Mouse (Mus musculus) layer of hippocampus, postnatal 25 days (tissue): ENCODE data around the gene Strap. TPM values are rescaled to one million over a fixed set of nuclear protein-coding genes. Genes with fewer than 3 reads are reported as not detected.

Source experiments
- DNase-seq, 2 experiments: peaks; one replicate each; pipeline ENCODE4 v3.0.0; 2022; ENCODE audit warnings: mixed read lengths in 2 of 2, low spot score in 1 of 2; ENCODE audit errors: extremely low spot score in 1 of 2
- total RNA-seq, 2 experiments: library from RNA; stranded (reverse); gene quantifications; 2 replicates each; pipeline ENCODE4 v1.2.3; 2021

Strap gene
- total RNA-seq, 2 experiments from 2014 or later, result 118 to 131 TPM

DNA sequence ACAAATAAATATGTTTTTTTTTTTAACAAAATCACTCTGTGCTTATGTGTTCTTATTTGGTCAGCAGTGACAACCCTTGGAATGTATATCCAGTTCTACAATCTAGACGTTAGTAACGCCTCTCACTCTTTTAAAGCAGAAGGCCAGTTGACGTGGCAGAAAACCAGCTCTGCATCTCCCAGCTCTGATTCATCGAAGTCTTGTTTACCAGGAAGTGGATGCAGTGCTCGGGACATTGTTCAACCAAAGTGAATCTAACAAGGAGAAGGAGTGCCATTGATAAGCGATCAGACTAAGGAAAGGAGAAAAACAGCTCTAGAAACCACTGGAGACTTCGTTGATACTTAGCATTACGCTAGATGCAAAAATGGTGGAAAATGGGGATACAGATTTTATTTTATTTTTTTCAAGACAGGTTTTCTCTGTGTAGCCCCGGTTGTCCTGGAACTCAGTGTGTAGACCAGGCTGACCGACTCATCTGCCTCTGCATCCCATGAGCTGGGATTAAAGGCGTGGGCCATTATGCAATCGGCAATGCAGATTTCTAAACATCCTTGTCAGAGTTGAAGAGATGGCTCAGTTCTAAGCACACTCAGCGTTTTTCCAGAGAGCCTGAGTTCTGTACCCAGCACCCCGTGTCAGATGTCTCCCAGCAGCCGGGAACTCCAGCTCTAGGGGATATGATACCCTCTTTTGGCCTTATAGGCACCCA, 12.5 kb upstream of the Strap start:
- DNase-seq, result no peak

DNA sequence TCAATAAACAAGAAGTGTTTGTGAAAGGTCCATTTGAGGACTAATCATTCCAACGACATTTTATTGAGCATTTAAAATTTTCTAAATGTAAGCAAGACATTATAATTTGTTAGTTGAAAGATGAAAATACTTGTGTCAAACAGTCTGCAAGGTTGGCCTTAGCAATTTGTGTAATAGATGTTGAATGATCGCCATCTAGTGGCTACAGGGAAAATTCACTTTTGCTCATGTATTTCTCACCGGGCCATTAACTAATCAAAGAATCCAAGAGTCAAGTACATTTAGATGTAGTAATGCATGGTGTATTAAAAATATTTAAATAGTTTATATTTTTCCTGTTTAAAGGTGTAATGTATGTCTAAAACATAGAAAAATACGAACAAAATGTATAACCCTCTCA, 11.0 kb upstream of the Strap start:
- DNase-seq, result no peak

DNA sequence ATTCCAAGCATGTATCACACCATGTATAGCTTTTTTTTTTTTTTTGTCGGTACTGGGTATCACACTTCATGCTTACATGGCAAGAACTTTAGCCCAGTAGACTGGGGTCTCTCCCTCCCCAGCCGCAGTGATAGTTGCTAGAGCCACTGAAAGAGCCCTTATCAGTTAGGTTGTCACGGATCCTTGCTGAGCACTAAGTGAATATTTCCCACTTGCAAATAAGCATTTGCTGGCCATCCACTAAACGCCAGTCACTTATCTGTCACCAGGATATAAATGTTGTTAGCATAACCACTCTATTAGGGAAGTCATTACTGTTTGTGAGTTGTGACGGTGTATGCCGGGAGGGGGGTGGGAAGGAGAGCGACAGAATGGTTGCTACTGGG, 425 bp upstream of the Strap start:
- no peak for DNase-seq

DNA sequence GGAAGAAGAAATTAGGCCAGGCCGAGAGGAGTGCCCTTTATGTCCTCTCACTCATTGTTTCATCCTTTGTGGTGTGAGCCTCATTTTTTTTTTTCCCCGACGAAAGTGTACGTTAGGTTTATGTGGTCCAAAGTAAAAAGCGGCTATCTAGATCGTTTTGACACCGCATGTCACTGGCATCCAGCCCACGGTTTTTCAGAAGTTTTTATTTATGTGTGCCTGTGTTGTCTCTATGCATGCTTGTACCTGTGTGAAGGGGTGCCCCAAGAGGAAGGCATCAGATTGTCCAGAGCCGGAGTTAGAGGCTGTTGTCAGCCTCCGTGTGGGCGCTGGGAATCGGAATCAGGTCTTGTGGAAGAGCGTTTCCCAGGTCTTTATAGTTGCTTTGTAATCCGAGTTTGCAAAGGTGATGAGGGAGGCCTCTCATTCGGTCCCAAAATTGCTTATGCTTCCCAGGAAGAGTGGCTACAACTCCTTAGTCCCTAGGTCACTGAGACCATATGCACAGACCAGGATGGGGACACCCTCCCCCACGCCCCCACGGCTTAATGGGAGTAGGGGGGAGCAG, 877 bp downstream of the Strap start:
- no peak for DNase-seq

DNA sequence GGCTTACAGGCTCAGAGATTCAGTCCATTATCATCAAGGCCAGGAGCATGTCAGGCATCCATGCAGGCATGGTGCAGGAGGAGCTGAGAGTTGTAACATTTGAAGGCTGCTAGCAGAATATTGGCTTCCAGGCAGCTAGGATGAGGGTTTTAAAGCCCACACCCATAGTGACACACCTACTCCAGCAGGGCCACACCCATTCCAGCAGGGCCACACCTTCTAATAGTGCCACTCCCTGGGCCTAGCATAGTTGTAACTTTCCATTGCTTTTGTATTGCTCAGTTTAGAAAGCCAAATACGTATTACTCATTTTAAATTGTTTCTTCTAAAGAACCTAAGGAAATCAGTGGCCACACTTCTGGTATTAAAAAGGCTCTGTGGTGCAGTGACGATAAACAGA, 6.1 kb downstream of the Strap start:
- DNase-seq, result no peak

DNA sequence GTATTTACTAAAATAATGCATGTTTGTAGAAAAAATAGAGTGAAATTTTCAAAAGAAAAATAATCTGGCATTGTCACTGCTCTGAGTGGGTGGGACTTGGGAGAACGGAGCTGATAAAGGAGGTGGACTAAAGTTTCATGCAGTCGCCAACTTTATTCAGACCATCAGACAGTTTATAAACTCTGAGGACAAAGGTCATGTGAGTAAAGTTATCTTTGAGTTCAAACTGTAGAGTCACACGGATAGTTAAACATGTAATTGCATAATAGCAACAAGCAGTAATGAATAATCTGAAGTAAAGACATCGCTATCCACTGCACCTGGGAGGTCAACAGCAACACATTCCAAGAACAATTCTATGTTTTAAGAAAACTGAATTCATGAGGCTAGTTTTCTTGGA, 9.8 kb downstream of the Strap start:
- no peak for DNase-seq

DNA sequence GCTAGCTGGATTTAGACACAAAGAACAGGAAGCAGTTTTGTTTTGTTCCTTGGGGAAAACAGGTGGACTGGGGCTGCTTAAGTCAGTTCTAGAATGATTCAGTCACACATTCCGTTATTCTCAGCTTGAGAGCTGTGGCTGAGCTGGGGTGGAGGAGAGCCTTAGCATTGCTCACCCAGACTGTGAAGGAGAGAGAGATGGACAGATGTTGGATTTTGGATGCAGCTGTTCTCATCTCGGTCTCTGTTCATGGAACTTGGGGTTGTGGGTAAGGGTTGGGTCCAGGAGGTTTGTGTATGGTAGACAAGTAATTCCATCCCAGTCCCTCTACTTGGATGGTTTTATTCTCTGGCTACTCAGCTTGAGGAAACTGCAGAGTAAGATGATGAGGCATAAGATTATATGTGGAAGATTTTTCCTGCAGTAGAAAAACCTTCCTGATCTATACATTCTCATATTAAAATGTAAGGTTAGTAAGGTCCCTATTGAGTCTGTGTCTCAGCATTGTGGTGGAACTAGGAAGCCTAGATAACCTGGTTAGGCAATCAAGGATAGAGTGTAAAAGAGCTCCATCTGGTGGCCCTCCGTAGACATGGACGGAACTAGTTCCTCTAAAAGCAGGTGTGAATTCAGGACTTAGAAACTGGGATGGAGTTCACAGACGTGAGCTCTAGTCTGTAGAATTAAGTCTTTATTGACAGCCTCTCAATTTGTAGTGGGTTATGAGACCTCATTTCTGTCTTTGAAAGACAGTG, 12.5 kb downstream of the Strap start:
- no peak for DNase-seq

DNA sequence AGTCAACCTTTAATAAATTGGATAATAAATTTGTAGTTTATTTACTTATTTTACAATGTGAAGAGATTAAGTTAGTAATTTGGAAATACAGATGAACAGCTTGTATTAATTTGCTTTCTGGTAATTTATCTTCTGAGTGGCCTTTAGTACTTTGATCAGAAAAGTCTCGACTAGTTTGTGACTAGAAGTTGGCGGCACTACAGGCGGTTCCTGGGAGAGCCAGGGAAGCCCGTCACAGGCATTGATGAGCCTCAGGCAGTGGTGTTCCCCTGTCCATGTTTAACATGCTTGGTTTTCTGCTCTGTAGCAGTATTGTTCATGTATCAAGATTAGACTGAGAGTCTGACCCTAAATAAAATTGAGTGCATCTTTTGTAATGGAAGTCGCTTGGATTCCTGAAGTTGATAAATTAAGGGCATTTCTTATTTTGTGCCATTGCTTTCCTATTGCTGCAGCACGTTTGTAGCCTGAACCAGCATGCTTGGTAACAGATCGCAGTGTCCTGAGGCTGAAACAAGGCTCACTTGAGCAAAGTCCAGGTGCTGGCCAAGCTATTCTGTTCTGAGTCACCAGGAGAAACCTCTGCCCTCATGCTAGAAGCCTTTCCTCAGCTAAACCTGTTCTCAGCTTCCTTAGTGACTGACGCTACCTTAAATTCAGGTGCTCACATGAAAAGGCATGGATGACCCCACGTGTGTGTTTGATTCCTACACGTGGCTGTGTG, 16.8 kb downstream of the Strap start:
- no peak for DNase-seq

DNA sequence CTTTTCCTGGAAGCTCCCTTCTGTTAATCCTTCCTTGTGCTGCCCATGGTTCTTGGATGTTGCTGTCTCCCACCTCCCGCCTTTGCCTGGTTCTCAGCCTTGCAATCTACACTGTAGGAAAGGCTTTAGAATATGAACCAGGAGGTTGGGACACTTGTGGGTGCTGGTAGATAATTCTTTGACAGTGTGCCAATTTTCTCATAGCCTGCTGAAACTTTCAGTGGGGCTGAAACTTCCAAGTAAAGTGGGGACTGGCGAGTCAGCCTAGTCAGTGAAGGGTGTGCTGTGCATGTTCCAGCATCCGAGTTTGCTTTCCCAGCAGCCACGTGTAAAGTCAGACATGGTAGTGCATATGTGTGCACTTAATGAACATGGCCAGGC, 17.4 kb downstream of the Strap start:
- no peak for DNase-seq

DNA sequence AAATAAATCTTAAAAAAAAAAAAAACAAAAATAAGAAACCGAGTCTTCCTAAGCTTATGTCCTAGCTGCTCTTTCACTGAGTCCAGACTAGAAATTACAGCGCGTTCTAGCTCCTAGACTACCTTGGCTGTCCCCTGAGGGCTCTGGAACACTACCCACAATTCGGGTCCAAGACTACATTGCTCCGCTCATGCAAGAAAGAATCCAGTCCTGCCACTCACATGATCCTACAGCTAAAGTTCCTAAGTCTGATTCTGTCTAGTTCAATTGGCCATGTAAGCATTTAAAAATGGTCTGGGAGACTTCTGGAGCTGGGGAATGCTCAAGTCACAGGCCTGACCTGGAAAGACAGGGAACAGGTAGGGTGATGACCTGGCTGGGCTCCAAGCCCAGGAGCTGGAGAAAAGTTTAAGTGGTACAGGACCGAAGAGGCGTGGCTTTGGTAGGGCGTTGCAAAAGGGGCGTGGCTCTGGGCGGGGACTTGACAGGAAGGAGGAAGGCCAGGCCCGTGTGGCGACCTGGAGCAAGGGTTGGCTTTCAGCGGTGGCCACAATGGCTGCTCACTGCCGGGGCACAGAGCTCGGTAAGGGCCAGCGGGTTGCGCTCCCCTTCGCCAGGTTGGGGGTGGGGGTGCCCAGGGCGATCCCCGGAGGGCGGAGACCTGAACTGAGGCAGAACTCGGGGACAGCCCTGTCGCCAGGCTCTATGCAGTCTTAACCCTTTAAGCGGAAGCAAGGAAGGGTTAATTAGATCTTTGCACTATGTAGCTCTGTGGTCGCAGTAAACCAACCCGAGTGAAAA, 19.4 kb downstream of the Strap start, which contains the start of gene Dera:
Dera (plus strand) TSS at position 491 of the 801 bp plus-strand sequence.
- peak in 1 of 2 experiments; percentile 58 for DNase-seq

DNA sequence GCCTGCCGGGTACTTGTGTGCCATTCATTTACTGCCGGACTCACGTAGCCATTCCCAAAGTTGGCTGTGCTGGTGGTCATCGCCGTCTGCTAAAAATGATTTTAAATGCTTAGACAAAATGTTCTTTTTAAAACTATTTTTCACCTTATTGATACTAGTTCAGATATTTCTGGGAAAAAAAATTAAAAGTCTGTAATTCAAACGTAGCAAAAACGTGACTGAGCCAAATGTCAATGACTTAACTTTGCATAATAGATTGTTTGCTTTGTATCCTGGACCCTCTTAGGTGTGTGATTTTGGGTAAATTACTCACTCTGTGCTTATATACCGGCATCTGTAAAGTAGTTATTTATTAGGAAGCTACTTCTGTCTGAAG, 20.0 kb downstream of the Strap start:
- DNase-seq, result no peak

DNA sequence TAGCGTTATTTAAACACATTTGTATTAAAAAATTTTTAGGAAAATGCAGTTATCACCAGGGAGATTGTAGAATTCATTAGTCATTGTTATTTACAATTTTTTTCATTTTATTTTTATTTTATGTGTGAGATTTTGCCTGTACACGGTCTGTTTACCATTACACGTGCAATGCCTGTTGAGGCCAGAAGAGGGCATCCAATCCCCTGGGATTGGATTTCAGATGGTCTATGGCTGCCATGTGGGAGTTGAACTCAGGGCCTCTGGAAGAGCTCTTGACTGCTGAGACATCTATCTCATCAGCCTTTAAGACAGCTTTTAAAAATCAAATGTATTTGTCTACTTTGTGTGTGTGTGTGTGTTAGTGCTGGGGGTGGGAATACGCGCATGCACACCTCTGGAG, 21.4 kb downstream of the Strap start:
- DNase-seq, result peak in 1 of 2 experiments; percentile 61

DNA sequence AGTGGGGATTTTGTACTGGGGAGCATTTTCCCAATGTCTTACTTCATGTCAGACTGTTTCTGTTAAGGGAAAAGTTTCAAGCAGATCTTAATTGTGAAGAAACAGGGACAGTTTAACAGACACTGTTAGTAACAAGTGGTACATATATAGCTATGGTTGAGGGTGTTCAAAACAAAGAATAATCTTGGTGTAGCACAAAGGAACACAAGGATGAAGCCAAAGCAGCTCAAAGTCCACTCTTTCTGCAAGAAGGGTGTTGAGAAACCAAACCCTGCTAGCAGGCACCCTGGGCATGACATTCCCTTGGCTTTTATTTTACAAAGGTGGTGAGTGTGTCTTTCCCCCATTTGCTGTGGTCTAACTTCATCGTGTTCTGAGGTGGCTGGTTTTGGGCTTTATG, 23.0 kb downstream of the Strap start:
- DNase-seq, result no peak

DNA sequence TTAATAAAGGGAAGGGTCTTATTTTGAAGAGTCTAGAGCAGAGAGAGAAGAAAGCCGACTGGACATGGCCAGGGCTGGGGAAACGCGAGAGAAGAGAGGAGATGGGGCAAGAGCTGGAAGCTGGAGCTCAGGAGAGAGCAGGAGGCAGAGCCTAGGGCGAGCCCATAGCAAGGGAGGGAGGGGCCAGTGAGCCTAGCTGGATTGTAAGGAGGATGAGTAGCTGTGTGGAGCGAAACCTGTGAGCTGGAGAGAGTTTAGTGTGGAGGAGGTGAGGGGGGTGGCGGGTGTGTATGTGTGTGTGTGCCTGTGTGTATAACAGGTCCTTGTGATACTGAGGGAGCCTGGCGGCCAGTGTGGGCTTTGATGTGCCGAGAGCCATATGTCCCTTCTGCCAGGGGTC, 24.8 kb downstream of the Strap start:
- DNase-seq, result no peak

DNA sequence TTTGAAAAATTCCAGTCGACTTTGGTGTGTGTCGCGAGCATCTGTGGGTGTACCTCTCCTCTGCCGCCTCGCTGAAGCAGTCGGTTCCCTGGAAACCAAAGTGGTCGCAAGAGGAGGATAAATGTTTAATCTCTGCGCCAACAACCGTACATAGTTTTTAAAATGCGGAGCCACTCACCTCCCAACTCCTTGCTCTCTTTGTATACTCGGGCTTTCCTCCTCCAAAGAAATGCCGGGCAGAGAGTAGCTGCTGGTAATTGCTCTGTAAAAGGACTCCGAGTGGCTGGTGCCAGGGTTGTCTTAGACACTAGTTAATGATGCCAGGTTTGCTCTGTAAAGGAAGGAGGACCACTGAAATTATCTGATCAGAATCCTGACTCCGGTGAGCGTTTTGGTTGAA, 26.1 kb downstream of the Strap start:
- peak in 1 of 2 experiments; percentile 15 for DNase-seq

DNA sequence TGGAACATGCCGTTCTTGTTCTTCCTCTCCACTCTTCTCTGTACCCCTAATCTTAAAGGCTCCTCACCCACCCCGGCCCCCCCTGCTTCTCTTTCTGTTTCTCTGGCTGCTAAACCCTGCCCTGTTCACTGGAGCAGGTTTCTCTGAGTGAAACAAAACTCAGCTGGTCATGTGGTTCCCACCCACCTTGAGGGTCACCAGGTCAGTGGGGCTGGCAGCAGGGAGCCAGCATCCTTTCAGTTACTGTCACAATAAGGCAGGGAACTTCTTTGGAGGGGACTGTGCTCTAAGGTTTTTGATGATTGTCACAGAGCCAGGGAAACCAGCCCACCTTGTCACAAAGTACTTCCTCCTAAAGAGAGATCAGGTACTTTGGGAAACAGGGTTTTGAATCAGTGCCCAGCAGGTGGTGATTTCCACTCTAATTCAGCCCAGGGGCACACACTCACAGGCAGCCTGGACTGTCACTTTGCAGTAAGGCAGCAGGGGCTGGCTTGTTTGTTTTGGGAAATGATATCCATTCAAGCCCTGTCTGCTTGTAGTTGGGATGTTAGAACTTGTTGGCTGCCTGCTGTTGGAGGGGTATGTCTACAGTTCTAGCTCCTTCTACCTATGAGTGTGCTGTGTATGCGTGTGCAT, 29.8 kb downstream of the Strap start:
- no peak for DNase-seq

DNA sequence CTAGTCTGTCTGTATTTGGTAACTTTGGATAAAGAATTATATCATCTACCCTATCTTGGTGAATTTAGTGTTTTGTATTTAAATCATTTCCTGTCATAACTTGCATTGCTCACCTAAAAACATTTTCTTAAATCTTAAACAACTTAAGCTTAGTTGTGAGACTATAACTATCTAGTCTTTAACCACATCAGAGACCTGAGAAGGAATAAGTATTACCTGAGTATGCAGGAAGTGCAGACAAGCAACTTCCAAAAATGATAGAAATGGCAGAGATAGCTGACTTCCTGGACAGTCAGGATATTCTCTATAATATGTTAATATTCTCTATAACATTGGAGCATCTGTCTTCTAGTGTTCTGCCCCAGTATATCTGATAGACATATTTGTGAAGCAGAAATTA, 31.3 kb downstream of the Strap start:
- no peak for DNase-seq

DNA sequence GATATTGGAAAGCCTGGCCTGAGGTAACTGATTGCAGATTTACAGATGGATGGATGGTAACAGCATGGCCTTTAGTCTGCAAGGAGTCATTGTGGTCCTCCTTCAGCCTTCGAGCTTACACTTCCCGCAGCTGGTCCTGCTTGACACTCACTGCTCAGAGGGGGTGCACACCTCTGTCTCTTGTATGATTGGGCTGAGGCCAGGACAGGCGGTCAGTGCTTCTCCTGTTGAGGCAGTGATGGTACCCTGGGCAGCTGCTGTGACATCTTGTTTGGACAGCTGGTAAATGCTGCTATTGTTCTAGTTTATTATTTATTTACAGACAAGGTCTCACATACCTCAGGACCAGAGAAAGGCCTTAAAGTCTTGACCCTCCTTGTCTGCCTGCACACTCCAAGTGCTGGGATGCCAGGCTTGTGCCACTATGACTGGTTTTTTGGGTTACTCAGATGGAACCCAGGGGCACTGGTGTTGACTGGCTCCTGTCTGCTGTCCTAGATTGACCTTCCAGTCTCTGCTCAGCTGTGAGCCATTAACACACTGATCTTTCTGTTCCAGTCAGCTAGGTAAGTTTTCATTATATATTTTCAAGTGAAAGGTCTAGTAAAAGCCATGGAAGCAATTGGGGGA, 36.9 kb downstream of the Strap start:
- no peak for DNase-seq

DNA sequence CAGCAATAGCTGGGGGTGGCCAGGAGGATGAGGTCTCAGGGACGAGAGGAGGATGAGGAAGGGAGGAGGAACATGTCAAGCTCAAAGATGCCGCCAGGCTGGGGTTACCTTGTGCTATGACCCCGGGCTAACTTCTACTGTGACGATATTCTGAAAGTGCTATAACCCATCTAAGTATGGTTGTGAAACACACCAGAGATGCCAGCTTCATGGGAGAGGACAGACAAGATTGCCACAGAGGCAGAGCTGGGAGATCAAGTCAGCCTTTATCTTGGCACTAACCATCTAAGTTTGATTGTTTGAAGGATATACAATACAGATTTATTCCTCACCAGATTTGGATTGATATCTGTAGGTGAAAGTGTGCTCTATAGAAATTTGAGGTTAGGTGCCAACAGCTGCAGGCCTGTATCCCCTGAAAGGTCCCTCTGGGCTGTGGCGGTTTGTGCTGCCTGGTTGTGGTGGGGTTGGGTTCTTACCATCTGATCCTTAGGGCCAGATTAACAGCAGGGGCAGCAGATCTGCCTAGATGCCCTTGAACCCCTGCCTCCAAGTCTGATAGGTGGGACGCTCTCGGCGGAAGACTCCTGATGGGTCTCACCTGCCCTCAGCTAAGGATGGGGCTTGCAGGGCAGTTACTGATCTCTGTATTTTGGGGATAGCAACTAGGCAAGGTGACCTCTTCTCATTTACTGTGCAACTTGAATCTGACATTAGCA, 38.2 kb downstream of the Strap start:
- DNase-seq, result no peak
